Mouse (Mus musculus): ENCODE data around the gene Bsx.

DNA sequence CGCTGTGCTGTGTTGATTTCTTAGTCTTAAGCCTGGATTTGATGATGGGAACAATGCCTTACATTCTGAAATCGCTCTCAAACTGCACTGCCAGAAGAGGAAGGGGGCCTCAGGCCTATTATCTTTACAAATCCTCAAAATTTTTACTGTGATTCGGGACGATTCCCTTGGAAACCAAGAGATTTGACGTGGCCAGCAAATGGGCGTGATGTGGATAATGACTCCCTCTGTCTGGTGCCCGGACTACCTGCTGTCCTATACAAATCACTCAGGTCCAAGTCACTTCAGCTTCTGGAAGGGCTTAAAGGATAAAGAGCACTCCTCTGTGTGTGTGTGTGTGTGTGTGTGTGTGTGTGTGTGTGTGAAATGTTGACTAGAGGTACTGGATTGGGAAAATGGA is 35.0 kb downstream of the Bsx start:
- no peak for TF ChIP-seq CTCF (IDR thresholded peaks at IDR 0.05; ENCODE audit: insufficient read depth, low read length)
- no peak for TF ChIP-seq POLR2A (IDR thresholded peaks at IDR 0.05; ENCODE audit: borderline replicate concordance, extremely low read depth, low read depth, low read length)
